Mouse (Mus musculus) telencephalon, adult 2 months (tissue): ENCODE data around the gene Ypel3.

Source experiments
- DNase-seq: peaks from one replicate; pipeline ENCODE4 v3.0.0-alpha.2; 2011; ENCODE audit warnings: low read depth, low spot score

Gene Ypel3

DNA sequence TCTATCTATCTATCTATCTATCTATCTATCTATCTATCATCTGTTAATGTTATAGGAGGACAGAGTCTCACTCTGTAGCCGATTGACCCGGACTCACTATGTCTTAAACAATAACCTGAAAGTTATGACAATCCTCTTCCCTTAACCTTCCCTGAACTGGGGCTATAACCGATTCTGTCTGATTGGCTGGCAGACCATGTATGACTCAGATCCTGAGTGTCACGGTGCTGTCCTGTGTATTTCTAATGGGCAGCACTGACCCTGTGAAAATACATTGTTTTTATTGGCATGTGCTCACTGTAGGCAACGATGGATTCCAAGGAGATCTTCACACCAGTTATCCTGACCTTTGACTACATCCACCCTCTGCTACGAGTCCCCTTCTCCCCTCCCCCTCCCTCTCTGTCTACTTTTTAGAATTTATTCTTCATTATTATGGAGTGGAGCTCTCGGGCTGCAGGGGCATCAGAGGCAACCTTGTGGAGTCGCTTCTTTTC, 39.0 kb downstream of the Ypel3 start:
- DNase-seq, result no peak

DNA sequence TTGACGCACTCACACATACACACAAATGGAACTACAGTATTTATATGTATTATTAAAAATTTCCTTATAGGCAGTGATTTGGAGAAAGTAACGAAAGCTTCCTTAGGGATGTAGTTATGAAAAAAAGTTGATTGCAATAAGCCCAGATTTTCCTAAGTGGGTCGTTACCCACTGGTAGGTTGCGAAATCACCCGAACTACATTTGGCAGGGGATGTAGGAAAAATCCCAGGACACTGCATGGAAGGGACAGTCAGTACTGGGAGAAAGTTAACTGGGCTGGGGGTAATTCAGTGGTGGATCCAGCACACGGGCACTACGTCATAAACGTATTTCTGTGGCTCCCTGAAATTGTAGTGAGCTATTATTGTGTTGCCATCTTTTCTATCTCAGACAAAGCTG, 39.7 kb downstream of the Ypel3 start:
- no peak for DNase-seq

DNA sequence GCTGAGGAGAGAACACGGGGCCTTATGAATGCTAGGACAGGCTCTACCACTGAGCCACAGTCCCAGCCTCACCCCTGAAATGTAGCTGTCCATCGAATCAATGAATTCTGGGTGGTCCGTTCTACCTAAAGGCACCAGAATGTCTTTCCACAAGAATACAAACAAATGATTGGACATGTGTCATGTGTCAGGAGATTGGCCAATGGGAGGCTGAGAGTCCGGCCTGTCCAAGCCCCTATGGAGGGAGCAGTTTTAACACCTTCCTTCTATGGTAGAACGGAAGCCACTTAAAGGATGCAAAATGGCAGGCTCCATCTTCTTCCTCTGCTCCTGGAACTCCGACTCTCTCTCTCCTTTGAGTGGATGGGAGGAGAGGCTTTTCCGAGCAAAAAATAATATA, 40.8 kb downstream of the Ypel3 start:
- DNase-seq, result no peak

DNA sequence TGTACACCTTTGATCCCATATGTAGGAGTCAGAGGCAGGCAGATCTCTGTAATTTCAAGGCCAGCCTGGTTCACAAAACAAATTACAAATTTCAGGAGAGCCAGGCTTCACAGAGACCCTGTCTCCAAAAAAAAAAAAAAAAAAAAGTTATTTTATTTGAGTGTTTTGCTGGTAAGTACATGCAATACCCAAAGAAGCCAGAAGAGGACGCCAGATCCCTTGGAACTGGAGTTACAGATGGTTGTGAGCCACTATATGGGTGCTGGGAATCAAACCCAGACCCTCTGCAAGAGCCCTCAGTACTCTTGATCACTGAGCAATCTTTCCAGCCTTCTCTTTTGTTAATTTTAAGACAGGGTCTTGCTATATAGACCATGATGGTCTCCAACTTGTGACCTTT, 42.1 kb downstream of the Ypel3 start:
- no peak for DNase-seq

DNA sequence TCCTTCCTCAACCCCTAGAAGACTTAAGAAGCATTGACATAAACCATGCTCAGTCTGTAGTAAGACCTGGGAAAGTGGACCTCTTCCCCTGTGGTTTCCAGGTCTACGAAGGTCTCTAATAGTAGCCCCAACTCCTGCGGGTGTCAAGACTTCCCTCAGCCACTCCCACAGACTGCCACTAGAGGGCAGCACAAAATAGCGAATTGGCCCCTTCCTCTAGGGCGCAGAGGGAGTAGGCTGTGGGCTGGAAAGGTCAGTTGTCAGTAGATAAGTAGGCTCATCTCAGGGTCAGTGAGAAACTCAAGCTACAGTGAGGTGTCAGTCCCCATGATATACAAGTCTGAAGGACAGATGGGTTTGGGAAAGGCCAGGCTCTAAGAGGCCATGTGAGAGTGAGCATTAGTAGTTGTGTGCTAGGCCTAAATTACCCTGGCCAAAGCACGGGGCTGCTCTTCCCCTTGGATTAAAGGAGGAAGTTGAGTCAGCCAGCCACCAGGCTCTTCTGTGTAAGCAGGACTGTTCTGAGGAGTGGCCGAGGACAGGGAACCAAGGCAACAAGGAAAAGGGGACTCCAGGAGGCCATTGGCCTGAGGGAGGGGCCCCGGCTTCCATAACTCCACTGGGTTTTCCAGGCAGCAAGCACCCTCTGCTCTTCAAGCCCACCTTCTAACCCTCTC, 45.2 kb downstream of the Ypel3 start:
- no peak for DNase-seq

DNA sequence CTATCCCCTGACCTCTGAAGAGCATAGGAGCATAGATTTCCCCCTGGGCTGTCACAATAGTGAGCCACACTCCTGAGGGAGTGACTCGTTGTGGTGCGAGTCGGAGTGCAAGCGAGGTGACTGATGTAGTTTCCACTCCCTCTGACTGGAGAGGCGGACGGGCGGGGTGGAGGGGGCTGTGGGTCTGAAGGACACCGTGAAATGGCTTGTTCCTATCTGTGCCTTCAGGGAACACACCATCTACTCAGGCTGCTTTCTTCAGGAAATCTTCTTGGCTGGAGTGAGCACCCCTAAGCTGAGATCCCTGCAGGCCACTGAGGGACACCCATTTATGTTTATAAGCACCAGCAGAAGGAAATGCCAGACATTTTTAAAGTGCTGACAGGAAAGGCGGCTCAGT, 46.0 kb downstream of the Ypel3 start:
- no peak for DNase-seq

DNA sequence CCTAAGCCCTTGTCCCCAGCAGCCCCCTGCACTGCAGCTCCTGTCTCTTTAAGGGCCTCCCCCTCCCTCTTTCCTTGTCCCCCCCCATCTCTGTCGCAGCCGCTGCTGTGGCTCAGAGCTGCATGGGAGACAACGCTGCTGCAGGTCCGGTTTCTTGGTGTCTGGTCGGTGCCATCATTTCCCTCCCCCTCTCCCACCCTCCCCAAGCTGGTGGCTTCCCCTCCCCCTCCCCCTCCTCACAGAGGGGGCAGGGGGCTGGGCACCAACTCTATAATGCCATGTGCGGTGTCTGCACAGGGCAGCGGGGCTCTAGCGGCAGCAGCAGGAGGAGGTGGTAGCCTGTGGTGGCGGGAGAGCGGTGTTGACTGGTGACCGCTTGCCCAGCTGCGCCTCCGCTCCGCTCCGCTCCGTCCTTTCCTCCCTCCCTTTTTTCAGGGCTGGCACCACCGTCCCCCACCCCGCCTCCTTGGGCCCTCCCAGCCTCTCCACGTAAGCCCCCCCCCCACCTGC, 46.5 kb downstream of the Ypel3 start:
- no peak for DNase-seq

DNA sequence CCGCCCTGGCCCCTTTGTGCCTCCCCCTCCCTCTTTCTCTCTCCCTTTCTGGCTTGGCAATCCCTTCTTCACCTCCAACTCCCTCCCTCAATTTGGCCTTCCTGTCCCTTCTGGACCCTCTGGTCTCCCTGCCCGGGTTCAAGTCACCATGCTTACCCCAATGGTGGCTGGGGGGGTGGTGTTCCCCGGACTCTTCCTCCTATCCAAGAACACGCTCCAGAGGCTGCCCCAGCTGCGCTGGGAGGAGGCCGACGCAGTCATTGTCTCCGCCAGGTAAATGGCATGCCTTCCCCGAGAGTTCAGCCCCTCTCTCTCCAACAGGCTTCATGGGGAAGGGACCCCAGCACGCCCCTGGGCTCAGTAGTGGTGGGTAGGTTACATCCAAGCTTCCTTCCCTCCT, 47.2 kb downstream of the Ypel3 start:
- no peak for DNase-seq

DNA sequence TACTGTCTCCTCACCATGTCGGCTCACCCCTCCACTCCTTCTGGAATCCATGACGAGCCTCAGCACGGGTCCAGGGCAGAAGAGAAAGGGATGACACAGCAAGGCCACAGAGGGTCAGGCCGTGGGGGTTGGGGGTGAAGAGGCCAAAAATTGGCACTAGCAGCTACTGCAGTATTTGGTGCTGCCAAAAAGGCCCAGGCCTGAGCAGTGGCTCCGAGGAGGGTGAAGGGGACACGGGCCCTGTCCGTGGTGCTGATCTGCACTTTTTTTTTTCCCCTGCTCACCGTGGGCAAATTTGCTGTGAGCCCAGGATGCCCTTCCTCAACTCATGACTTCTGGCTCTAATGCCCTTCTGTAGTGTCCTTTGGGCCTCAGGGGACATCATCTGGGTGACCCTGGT, 48.6 kb downstream of the Ypel3 start:
- no peak for DNase-seq

DNA sequence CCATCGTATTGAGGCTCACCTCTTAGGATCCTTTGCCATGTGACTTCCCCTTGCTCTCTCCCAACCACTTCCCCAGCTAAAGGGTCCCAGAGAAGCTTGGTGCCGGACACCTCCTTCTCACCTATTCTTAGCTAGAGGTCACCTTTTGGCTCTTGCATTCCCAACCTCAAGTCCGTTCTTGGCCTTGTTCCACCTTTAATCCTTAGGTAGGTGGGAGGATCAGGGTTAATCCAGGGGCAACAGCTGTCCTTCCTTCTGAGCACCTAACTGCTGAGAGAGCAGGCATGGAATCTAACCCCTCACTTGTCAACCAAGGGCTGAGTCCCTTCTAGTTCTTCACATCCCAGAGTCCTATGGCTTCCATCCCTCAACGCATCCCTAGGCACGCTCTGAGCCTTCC, 49.2 kb downstream of the Ypel3 start:
- no peak for DNase-seq
